Mouse (Mus musculus): ENCODE data around the gene Ttc19.
"Not testable (repeated sequence)": the region's sequence is repeated elsewhere in the genome, so short reads cannot be mapped to it uniquely, and the experiment has no call there.

Gene Ttc19

GRCm38 (mm10) chr11:62284020-62284419, 2.7 kb downstream of the Ttc19 start:
- not testable (repeated sequence) for DNase-seq (ENCODE audit: low read depth, low spot score)

- no peak for DNase-seq (ENCODE audit: low read depth, low spot score)
Measured at GRCm38 (mm10) chr11:62285020-62285419, 3.7 kb downstream of the Ttc19 start.

- DNase-seq (ENCODE audit: low read depth, low spot score) = no peak
Measured at GRCm38 (mm10) chr11:62287700-62288099, 6.4 kb downstream of the Ttc19 start.

- DNase-seq (ENCODE audit: low read depth, low spot score) = no peak
Measured at GRCm38 (mm10) chr11:62294121-62294520, 12.8 kb downstream of the Ttc19 start.

- DNase-seq (ENCODE audit: low read depth, low spot score) = no peak
Measured at GRCm38 (mm10) chr11:62298883-62299282, 17.6 kb downstream of the Ttc19 start.

GRCm38 (mm10) chr11:62305866-62306265, 24.6 kb downstream of the Ttc19 start:
- DNase-seq (ENCODE audit: low read depth, low spot score) = no peak

- no peak for DNase-seq (ENCODE audit: low read depth, low spot score)
Measured at GRCm38 (mm10) chr11:62309296-62309695, 28.0 kb downstream of the Ttc19 start.

GRCm38 (mm10) chr11:62314984-62315383, 33.7 kb downstream of the Ttc19 start:
- DNase-seq (ENCODE audit: low read depth, low spot score) = no peak

- DNase-seq (ENCODE audit: low read depth, low spot score) = no peak
Measured at GRCm38 (mm10) chr11:62317746-62318145, 36.5 kb downstream of the Ttc19 start.

GRCm38 (mm10) chr11:62320097-62320496, 38.8 kb downstream of the Ttc19 start:
- no peak for DNase-seq (ENCODE audit: low read depth, low spot score)

GRCm38 (mm10) chr11:62323659-62324058, 42.4 kb downstream of the Ttc19 start:
- DNase-seq (ENCODE audit: low read depth, low spot score) = no peak

- no peak for DNase-seq (ENCODE audit: low read depth, low spot score)
Measured at GRCm38 (mm10) chr11:62331141-62331540, 49.9 kb downstream of the Ttc19 start.

- no peak for DNase-seq (ENCODE audit: low read depth, low spot score)
Measured at GRCm38 (mm10) chr11:62332228-62332627, 51.0 kb downstream of the Ttc19 start.

GRCm38 (mm10) chr11:62343002-62343401, 61.7 kb downstream of the Ttc19 start:
- DNase-seq (ENCODE audit: low read depth, low spot score) = no peak

GRCm38 (mm10) chr11:62351948-62352347, 70.7 kb downstream of the Ttc19 start:
- DNase-seq (ENCODE audit: low read depth, low spot score) = no peak

GRCm38 (mm10) chr11:62355216-62355615, 73.9 kb downstream of the Ttc19 start:
- no peak for DNase-seq (ENCODE audit: low read depth, low spot score)

- no peak for DNase-seq (ENCODE audit: low read depth, low spot score)
Measured at GRCm38 (mm10) chr11:62366879-62367278, 85.6 kb downstream of the Ttc19 start.

GRCm38 (mm10) chr11:62369924-62370323, 88.7 kb downstream of the Ttc19 start:
- DNase-seq (ENCODE audit: low read depth, low spot score) = no peak

GRCm38 (mm10) chr11:62371776-62372175, 90.5 kb downstream of the Ttc19 start:
- no peak for DNase-seq (ENCODE audit: low read depth, low spot score)

GRCm38 (mm10) chr11:62377202-62377851, 96.1 kb downstream of the Ttc19 start:
- DNase-seq (ENCODE audit: low read depth, low spot score) = not testable (repeated sequence)
